Mouse (Mus musculus): Measurements from ENCODE around the gene Styxl1.

DNA sequence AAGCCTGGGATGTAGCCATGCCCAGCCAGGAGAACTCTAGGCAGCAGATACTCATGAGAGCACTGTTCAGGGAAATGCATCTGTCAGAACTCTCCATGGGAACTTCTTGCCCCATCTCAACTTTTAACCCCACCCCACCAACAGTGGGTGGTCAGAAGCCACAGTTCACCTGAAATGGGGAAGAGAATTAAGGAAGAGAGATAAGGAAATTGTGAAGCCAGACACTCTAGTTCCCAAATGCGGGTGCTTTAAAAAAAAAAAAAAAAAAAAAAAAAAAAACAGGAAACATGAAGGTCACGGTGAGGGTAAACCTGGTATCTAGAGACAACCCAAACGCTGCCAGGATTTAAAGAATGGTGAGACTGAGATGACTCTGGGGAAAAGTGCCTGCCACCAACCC lies 5.7 kb downstream of the Styxl1 start:
- TF ChIP-seq CTCF (IDR thresholded peaks at IDR 0.05; ENCODE audit: control insufficient read depth, insufficient read depth, insufficient replicate concordance, low read depth, low read length) (no peak), POLR2A (IDR thresholded peaks at IDR 0.05; ENCODE audit: control insufficient read depth, low read depth, low read length) (no peak)

All from testis, adult 2 months (tissue).